Mouse (Mus musculus): Measurements from ENCODE around the gene Rab22a. TPM values are rescaled to one million over a fixed set of nuclear protein-coding genes. Genes with fewer than 3 reads are reported as not detected.

Gene Rab22a
- polyA plus RNA-seq, 1 experiment = 11.8 TPM

GRCm38 (mm10) chr2:173755433-173756144 is 96.0 kb downstream of the Rab22a start:
- Histone ChIP-seq H3K36me3 (ENCODE audit: control insufficient read depth, insufficient read depth) (no peaks in the 10 kb centered on the region), H3K79me2 (ENCODE audit: control insufficient read depth, insufficient read depth) (peaks cover 81% of the 10 kb centered on the region), H3K79me3 (ENCODE audit: low read depth) (peaks cover 59% of the 10 kb centered on the region), H3K4me3 (ENCODE audit: insufficient read depth, poor library complexity, severe bottlenecking) (no peak overlapping the region), H3K27me3 (ENCODE audit: control insufficient read depth, insufficient read depth, insufficient read length) (no peaks in the 10 kb centered on the region), H3ac (ENCODE audit: control insufficient read depth, insufficient read length, low read depth) (no peak overlapping the region)
- TF ChIP-seq MAX (IDR thresholded peaks at IDR 0.05) (no peak), MYOD1 (IDR thresholded peaks at IDR 0.05; ENCODE audit: control insufficient read depth, insufficient read length, low read depth) (no peak), CTCF (IDR thresholded peaks at IDR 0.05; ENCODE audit: control insufficient read depth, insufficient read depth, insufficient read length) (no peak), USF1 (IDR thresholded peaks at IDR 0.05; ENCODE audit: low read depth) (no peak), MYOG (IDR thresholded peaks at IDR 0.05; ENCODE audit: control insufficient read depth, extremely low read depth, insufficient read length) (no peak), FOSL1 (IDR thresholded peaks at IDR 0.05; ENCODE audit: insufficient read depth, low read length, poor library complexity, severe bottlenecking) (no peak), CEBPB (IDR thresholded peaks at IDR 0.05; ENCODE audit: low read depth) (no peak)

Small RNA genes within 50 kb of the gene (microRNA-seq; reads per million reads assigned to microRNA genes)
- gene Mir6340 (ENCODE audit: borderline microRNAs expressed) = not detected

Other genes with a start within 250 kb of the Rab22a start
- not detected for gene 1700021F07Rik, start 137.2 kb upstream of the Rab22a start, polyA plus RNA-seq (2012; fragmentation: generic; extraction: Trizol)
- not detected for gene Ankrd60, start 81.4 kb upstream of the Rab22a start, polyA plus RNA-seq (2012; fragmentation: generic; extraction: Trizol)
- not detected for gene 1700010B08Rik, start 59.7 kb downstream of the Rab22a start, polyA plus RNA-seq (2012; fragmentation: generic; extraction: Trizol)
- 37.4 TPM for gene Vapb, start 77.8 kb downstream of the Rab22a start, polyA plus RNA-seq (2012; fragmentation: generic; extraction: Trizol)

Measured in C2C12 (cell line).